Mouse (Mus musculus) right cerebral cortex, adult 2 months (tissue): ENCODE data around the gene Gm11060.

Source experiments
- DNase-seq, 2 experiments: peaks; one replicate each; pipeline ENCODE4 v3.0.0; 2021 to 2022; ENCODE audit warnings: low spot score in 2 of 2

Gene Gm11060

DNA sequence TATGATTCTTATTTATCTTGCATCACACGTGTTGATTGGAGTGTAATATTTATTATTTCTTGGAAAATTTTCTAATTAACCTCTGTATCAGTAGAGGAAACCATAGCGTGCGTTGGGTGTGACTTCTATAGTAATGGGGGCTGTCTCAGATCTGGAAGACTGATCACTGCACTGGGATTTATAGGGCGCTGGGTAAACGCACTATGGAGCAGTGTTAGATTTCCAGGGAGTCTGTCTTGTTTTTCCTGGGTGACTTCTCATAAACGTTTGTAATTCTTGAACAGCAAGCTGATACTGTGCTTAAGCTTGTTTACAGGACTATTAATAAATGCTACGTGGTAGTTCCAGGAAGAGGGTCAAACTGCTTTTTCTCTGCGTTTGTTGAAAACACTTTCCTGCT, 25.9 kb downstream of the Gm11060 start:
- DNase-seq, result no peak

DNA sequence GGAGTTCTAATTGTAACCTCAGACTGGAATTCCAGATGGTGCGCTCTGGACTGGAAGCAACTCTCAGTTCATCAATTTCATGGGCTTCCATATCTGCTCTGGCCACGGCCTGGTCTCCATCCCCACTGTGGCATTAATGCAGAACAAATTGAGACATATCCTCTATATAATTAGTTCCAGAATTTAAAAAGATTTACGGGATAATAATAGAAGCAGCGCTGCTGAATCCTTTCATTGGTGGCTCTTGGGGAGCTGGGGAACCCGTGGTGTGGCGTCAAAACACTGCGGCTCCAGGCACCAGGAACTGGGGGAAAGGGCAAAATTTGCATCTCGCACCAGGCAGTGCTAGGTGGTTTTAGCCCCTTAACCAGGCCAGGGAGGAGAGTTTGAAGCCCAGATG, 30.4 kb downstream of the Gm11060 start:
- DNase-seq, result no peak

- no peak for DNase-seq
These were observed 31.1 kb downstream of the Gm11060 start for GRCm38 (mm10) chr2:105122886-105123285.

- DNase-seq, result no peak
These were observed 31.6 kb downstream of the Gm11060 start for GRCm38 (mm10) chr2:105123431-105123830.

DNA sequence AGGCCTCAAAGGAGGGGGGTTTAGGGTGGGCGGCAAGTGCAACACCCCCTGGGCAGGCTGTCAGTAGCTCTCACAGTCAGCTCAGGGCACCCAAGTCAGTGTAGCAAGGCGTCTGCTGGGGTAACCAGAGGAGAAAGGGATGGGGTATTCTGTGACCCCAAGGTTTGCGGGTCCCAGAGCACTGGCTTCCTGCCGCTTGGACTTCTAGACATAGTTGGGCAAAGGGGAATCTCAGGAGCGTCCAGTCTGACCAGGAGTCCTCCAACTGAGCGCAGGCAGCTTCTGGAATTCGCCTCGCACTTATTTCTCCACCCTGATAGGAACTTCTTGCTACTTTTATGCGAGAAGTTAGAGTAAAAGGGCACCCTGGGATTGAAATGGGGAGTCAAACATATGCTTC, 32.1 kb downstream of the Gm11060 start:
- DNase-seq, result no peak

- DNase-seq, result no peak
These were observed 32.6 kb downstream of the Gm11060 start for GRCm38 (mm10) chr2:105124391-105124790.

DNA sequence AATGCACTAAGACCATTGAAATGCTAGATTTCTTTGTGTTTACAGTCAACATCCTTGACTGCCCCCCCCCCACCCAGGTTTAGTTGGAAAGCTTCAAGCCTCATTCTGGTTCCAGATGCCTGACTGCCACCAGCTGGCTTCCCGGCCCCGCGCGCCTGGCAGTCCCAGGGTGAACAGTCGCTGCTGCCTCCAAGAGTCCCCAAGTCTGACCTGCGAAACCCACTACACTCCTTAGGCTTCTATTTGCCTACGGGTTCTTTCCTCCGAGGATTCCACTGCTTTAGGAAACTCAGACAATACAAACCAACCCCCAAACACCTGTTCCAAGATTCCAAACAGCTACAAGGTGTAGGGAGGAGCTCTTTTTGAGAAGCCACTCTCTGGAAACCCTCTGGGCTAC, 33.4 kb downstream of the Gm11060 start:
- DNase-seq, result no peak

DNA sequence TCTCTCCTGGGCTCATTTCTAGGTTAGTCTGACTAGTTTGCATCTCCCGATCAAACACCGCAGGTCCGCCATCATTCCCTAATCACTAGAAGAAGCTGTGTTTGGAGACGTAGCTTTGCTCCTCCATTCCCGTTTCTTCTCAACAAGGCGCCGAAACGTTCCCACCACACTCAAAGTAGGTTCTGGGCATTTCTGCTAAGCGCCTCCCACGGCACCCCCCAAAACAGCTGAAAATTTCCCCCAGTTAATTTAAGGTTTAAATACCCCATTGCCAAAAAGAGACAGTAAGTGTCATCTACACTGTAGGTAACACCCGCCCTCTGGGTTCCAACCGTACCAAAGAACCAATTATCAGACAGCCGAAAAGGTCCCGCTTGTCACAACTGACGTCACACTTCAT, 33.8 kb downstream of the Gm11060 start:
- no peak for DNase-seq

DNA sequence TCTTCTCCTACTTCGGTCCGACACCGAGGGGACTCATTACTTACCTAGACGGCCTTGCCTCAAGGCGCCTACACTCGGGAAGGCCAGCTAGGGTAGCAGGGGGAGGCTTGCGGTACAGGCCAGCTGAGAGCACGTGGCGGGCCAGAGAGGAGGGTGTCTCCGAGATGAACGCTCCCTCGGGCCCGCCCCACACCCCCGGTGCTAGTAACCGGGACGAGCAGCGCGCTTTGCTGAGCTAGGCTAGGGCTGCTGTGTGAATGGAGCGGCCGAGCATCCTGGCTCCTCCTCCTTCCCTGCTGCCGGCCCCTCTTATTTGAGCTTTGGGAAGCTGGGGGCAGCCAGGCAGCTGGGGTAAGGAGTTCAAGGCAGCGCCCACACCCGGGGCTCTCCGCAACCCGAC, 34.5 kb downstream of the Gm11060 start, which contains the start of gene Wt1:
TSS of gene Wt1 (plus strand) at position 251 of the 400 bp plus-strand sequence.
- DNase-seq, result no peak

- no peak for DNase-seq
These were observed 35.1 kb downstream of the Gm11060 start for GRCm38 (mm10) chr2:105126691-105127530.

DNA sequence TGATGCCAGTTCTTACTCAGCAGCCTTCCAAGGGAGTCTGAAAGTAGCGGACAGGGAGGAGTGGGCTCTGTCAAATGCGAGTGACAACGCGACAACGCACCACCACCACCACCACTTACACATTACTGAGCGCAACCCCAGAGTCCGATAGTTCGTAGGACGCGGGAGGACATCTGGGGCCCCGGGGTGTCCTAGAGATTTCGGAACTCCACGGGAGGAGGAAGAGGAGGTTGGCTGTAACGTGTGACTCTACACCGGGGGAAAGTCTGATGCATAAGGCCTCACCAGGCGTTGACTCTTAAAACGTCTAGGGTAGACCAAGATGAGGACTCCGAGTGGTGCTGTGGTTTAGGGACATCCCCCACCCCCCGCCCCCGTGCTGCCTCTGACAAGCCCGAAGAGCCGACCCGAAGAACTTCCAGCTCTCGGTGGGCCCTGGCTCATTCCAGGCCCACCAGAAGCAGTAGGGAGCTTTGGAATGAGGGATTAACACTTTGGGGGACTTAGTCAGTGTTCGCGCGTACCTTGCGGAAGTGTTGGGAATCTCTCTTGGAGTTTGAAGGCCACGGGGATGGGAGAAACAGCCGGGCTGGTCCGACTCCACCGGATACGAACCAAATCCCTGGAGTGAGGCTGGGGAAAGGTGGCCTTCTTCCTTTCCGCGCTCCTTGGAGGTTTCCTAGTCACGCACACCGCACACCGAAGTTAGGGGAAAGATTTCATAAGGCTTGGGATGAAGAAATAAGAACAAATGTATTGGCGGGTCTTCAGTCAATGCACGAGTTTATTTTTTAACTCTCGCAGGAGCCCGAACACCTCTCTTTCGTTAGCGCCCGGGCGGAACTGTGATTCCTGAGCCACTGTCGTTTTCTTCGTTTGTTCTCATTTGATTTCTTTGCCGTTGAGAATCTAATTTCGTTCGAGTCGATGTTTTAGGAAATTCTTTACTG, 36.0 kb downstream of the Gm11060 start:
- DNase-seq, result no peak

GRCm38 (mm10) chr2:105128564-105128963, 36.7 kb downstream of the Gm11060 start:
- no peak for DNase-seq

- DNase-seq, result no peak
These were observed 38.7 kb downstream of the Gm11060 start for GRCm38 (mm10) chr2:105130351-105131060.

GRCm38 (mm10) chr2:105131061-105131810, 39.4 kb downstream of the Gm11060 start:
- DNase-seq, result no peak

DNA sequence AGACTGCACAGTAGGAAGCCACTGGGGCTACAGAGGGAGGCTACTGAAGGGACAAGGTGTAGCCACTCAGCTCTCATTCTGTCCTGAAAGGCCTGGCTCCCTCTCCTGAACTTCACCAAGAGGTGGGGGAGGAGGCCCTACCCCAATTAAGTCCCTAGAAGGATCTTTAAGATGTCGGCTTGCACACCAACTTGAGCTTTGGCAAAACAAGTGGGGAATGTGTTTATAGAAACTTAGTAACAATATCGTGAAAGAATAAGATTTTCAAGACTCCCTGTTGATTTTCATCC, 39.9 kb downstream of the Gm11060 start:
- no peak for DNase-seq

- no peak for DNase-seq
These were observed 40.5 kb downstream of the Gm11060 start for GRCm38 (mm10) chr2:105132300-105132699.

- DNase-seq, result no peak
These were observed 41.3 kb downstream of the Gm11060 start for GRCm38 (mm10) chr2:105132933-105133795.

DNA sequence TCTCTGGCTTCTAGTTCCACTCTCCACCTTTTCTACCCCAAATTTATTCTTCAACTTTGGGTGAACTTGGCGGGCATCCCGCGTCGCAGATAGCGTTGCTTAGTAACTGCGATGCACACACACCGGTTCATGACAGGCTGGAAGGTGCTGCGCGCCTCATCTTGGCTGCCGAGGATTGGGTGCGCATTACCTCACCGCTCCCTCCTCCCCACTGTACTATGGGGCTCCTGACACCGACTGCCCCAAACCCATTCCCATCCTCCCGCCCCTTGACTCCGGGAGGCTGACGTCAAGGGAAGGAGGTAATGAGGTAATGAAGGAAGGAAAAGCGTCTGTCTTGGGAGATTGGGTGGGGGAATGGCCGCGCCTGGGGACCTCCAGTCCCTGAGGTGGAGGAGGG, 42.5 kb downstream of the Gm11060 start:
- no peak for DNase-seq

- DNase-seq, result no peak
These were observed 47.7 kb downstream of the Gm11060 start for GRCm38 (mm10) chr2:105139471-105139870.

DNA sequence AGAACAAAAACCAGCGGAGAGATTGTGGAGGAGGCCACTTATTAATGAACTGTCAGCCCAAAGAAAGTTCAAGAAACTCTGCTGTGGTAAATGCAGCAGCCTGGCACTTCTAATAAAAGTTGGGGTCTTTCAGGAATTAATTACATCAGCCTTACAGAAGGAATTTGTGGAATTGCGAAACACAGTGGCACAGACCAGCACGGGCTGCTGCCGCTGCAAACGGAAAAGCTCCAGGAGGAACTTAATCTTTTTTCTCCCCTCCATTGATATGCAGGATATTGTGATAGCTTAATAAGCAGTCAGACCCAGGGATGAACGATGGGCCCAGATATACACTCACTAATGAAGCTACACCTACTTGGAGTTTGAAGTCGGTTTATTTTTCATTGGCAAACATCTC, 49.6 kb downstream of the Gm11060 start:
- DNase-seq, result no peak
